Mouse (Mus musculus) erythroblast, embryonic 14.5 days (primary cell): ENCODE results near the gene Ccdc180.

Experiments
- GATA1 ChIP-seq: IDR thresholded peaks from 2 replicates; pipeline ENCODE4 v1.6.1; 2012; ENCODE audit warnings: low read length, inconsistent platforms, mixed read lengths
- TAL1 ChIP-seq: IDR thresholded peaks from 3 replicates; pipeline ENCODE4 v1.6.1; 2012; ENCODE audit warnings: low read length, inconsistent platforms, mixed read lengths

DNA sequence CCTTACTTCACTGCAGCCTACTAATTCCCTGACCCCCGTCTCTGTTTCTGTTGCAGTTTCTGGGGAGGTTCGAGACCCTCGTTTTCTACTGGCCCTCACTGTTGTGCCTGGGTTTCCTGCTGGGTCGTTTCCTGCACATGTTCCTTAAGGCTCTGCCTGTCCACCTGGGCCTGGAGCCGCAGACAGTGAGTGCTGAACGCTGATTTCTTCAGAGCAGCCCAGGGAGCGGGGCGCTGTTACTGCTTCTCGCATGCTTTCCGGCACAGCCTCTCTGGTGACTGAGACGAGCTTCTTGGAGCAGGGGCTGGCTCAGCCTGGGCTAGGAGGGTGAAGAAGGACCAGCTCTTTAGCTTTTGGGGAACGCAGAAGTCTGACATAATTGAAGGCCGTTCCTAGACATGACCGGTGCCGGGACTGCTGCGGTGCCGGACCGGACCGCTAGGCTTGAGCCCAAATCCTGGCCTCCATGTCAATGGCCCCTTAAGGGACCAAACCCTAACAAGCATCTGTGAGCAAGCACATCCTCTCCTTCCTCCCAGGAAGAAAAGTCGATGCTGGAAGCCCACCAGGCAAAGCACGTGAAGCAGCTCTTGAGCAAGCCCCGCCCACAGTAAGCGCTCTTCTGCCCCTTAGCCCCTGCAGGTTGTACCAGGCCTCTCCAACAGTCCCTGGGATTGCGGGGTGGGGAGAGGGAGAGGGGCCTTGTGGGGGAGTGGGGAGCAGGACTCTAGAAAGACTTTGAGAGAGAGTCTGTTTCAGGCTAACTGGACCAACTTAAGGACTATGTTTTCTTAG lies 20.9 kb upstream of the Ccdc180 start:
- TF ChIP-seq TAL1 (no peak), GATA1 (no peak)
